Mouse (Mus musculus): ENCODE measurements around the gene Pnpla6. TPM values are rescaled to one million over a fixed set of nuclear protein-coding genes. Genes with fewer than 3 reads are reported as not detected.

The Pnpla6 gene
- total and polyA plus RNA-seq, 3 experiments, result 25.1 to 61.5 (median 34.3) TPM

DNA sequence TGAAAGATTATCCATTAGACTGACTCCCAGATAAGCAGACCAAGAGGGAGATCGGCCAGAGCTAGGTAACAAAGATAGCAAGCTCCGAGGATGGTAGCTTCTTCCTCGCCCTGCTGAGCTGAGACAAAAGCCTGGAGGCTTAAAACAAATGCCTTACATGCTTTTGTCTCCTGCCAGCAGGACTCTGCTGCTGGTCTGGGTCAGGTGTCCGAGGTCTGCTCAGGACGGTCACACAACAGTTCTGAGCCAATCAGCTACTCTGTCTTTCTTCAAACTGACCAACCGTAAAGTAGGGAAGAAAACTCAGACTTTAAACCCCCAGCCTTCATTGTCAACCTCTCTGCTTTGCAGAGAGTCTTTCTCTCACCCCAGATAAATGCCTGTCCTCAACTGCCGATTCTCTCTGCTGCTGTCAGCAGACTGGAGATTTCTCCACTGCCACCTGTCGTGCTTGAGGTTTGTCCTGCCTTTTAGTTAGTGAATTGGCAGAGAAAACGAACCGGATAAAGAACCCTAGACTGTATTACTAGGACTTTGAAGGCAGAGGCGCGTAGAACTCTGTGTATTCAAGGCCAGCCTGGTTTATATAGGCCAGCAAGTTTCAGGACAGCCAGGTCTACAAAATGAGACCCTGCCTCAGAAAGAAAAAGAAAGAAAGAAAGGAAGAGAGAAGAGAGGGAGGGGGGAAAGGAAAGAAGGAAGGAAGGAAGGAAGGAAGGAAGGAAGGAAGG is 52.6 kb downstream of the Pnpla6 start, which contains the start of gene C330021F23Rik:
Gene C330021F23Rik, plus strand, starts transcription at position 350 of the 731 bp plus-strand sequence.
- Histone ChIP-seq H3K27me3 (ENCODE audit: insufficient read depth, low read length) (0 out of 2 replicates have a peak, but pooled peaks cover 2% of the 10 kb centered on the region), H3K4me1 (ENCODE audit: insufficient read depth, low read depth, low read length) (no peaks in the 10 kb centered on the region), H3K36me3 (replicated peaks) (no peaks in the 10 kb centered on the region), H3K4me3 (ENCODE audit: low read depth, low read length) (no peak within 1 kb of the TSS), H3K9me3 (replicated peaks) (no peaks in the 10 kb centered on the region)
- ATAC-seq (ENCODE audit: extremely low read depth, insufficient number of reproducible peaks, low FRiP score, poor library complexity, severe bottlenecking), result no peak
- DNase-seq (ENCODE audit: low spot score), result no peak
- no peak for TF ChIP-seq CTCF (IDR thresholded peaks at IDR 0.05; ENCODE audit: low read depth, low read length)
- no peak for TF ChIP-seq GATA1 (IDR thresholded peaks at IDR 0.05; ENCODE audit: borderline replicate concordance, low read length)
- no peak for TF ChIP-seq GATA2 (IDR thresholded peaks at IDR 0.05; ENCODE audit: borderline replicate concordance, low read depth, low read length)
- no peak for TF ChIP-seq POLR2AphosphoS5 (IDR thresholded peaks at IDR 0.05; ENCODE audit: insufficient replicate concordance, low read depth, low read length)

DNA sequence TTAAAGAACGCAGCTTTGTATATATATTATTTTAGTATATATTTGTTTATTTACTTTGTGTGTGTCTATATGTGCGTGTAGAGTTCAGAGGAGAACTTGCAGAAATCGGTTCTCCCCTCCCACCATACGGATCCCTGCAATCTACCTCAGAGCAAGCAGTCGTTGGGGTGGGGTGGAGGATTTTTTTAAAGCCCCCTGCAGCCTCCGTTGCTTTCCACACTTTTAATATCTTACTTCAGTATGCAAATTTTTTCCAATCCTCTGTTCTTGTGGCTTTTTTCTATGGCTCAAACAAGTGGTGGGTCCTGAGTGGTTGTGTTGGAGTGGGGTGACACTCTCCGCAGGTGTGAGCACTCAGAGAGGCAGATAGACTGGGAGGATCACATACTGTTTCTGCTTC is 53.2 kb downstream of the Pnpla6 start:
- ATAC-seq (ENCODE audit: extremely low read depth, insufficient number of reproducible peaks, low FRiP score, poor library complexity, severe bottlenecking), result no peak
- DNase-seq (ENCODE audit: low spot score), result no peak
- H3K36me3 ChIP-seq (replicated peaks), result no peaks in the 10 kb centered on the region
- H3K4me3 ChIP-seq (ENCODE audit: low read depth, low read length), result no peak overlapping the region
- no peaks in the 10 kb centered on the region for H3K27me3 ChIP-seq (ENCODE audit: insufficient read depth, low read length)
- H3K9me3 ChIP-seq (replicated peaks), result no peaks in the 10 kb centered on the region
- TF ChIP-seq GATA1 (IDR thresholded peaks at IDR 0.05; ENCODE audit: borderline replicate concordance, low read length) (no peak), GATA2 (IDR thresholded peaks at IDR 0.05; ENCODE audit: borderline replicate concordance, low read depth, low read length) (no peak), TAL1 (conservative IDR thresholded peaks at IDR 0.05; ENCODE audit: low read depth, low read length) (no peak), CTCF (IDR thresholded peaks at IDR 0.05; ENCODE audit: low read depth, low read length) (no peak), POLR2AphosphoS5 (IDR thresholded peaks at IDR 0.05; ENCODE audit: insufficient replicate concordance, low read depth, low read length) (no peak)
- no peaks in the 10 kb centered on the region for H3K4me1 ChIP-seq (ENCODE audit: insufficient read depth, low read depth, low read length)

DNA sequence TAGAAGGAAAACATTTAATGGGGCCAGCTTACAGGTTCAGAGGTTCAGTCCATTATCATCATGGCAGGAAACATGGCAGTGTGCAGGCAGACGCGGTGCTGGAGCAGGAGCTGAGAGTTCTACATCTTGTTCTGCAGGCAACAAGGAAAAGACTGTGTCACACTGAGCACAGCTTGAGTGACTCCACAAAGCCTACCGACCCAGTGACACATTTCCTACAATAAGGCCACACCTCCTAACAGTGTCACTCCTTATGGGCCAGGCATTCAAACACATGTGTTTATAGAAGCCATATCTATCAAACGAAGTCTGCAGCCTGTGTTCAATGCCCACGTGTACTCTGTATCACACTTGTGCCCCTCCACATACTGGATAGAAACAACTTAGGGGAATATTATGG is 54.6 kb downstream of the Pnpla6 start:
- Histone ChIP-seq H3K27me3 (ENCODE audit: insufficient read depth, low read length) (no peaks in the 10 kb centered on the region), H3K36me3 (replicated peaks) (no peaks in the 10 kb centered on the region), H3K9me3 (replicated peaks) (no peaks in the 10 kb centered on the region), H3K4me1 (ENCODE audit: insufficient read depth, low read depth, low read length) (no peaks in the 10 kb centered on the region), H3K4me3 (ENCODE audit: low read depth, low read length) (no peak overlapping the region)
- no peak for DNase-seq (ENCODE audit: low spot score)
- ATAC-seq (ENCODE audit: extremely low read depth, insufficient number of reproducible peaks, low FRiP score, poor library complexity, severe bottlenecking), result no peak
- TF ChIP-seq TAL1 (conservative IDR thresholded peaks at IDR 0.05; ENCODE audit: low read depth, low read length) (no peak), GATA1 (IDR thresholded peaks at IDR 0.05; ENCODE audit: borderline replicate concordance, low read length) (no peak), CTCF (IDR thresholded peaks at IDR 0.05; ENCODE audit: low read depth, low read length) (no peak), GATA2 (IDR thresholded peaks at IDR 0.05; ENCODE audit: borderline replicate concordance, low read depth, low read length) (no peak), POLR2AphosphoS5 (IDR thresholded peaks at IDR 0.05; ENCODE audit: insufficient replicate concordance, low read depth, low read length) (no peak)

DNA sequence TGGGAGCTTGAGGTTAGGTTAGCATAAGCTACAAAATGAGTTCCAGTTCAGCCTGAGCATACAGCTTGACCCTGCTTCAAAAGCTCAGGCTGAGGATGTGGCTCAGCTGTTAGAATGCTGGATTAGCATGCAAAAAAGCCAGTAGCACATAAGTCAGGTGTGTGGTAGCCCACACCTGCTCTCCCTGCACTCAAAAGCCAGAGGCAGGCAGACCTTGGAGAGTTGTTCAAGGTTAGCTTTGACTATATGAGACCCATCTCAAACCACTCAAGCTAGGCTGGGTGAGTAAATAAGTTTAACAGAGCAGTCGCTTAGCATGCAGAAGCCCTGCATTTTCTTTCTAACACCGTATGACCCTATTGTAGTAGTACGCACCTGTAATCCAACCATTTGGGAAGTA is 59.4 kb downstream of the Pnpla6 start:
- peaks cover 7% of the 10 kb centered on the region for H3K27me3 ChIP-seq (ENCODE audit: insufficient read depth, low read length)
- peaks cover 3% of the 10 kb centered on the region; the same call in 1 of the 2 replicates for H3K4me1 ChIP-seq (ENCODE audit: insufficient read depth, low read depth, low read length)
- ATAC-seq (ENCODE audit: extremely low read depth, insufficient number of reproducible peaks, low FRiP score, poor library complexity, severe bottlenecking), result no peak
- TF ChIP-seq TAL1 (conservative IDR thresholded peaks at IDR 0.05; ENCODE audit: low read depth, low read length) (no peak), CTCF (IDR thresholded peaks at IDR 0.05; ENCODE audit: low read depth, low read length) (no peak), GATA2 (IDR thresholded peaks at IDR 0.05; ENCODE audit: borderline replicate concordance, low read depth, low read length) (no peak), GATA1 (IDR thresholded peaks at IDR 0.05; ENCODE audit: borderline replicate concordance, low read length) (no peak), POLR2AphosphoS5 (IDR thresholded peaks at IDR 0.05; ENCODE audit: insufficient replicate concordance, low read depth, low read length) (no peak)
- no peak for DNase-seq (ENCODE audit: low spot score)
- no peak overlapping the region for H3K4me3 ChIP-seq (ENCODE audit: low read depth, low read length)
- no peaks in the 10 kb centered on the region for H3K36me3 ChIP-seq (replicated peaks)
- no peaks in the 10 kb centered on the region for H3K9me3 ChIP-seq (replicated peaks)

DNA sequence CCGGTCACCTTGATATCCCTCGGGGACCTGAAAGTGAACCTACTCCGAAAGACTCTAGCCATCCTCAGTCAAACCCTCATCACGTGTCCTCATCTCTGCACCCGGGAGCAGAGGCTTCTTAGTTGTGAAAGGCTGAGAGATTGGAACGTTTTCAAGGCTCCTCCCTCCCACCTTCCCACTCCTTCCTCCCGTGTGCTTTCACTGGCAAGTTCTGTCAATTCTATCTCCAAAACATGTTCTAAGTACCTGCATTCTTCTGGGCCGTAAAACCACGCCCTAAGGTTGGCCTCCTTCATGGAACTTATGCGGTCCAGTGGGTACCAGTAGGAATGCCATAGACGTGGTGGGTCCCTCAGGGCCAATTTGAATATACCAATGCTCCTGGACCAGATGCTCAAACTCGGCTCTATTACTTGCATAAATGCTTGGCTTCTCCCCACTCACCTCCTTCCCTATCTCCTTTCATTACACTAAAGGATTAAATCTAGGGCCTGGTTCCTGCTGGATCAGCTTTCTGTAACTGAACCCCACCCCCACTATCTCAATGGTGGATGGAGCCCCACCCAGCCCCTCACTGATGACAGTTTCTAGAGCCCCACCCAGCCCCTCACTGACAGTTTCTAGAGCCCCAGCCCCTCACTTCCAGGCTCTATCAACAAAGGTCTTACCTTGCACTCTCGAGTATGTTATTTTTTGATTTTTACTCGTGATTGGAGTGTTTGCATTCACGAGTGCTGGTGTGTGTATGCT is 61.2 kb downstream of the Pnpla6 start:
- Histone ChIP-seq H3K9me3 (replicated peaks) (no peaks in the 10 kb centered on the region), H3K4me1 (ENCODE audit: insufficient read depth, low read depth, low read length) (peaks cover 3% of the 10 kb centered on the region; the same call in 1 of the 2 replicates), H3K27me3 (ENCODE audit: insufficient read depth, low read length) (peaks cover 8% of the 10 kb centered on the region), H3K4me3 (ENCODE audit: low read depth, low read length) (no peak overlapping the region), H3K36me3 (replicated peaks) (no peaks in the 10 kb centered on the region)
- DNase-seq (ENCODE audit: low spot score), result no peak
- TF ChIP-seq CTCF (IDR thresholded peaks at IDR 0.05; ENCODE audit: low read depth, low read length), result no peak
- no peak for TF ChIP-seq TAL1 (conservative IDR thresholded peaks at IDR 0.05; ENCODE audit: low read depth, low read length)
- TF ChIP-seq GATA1 (IDR thresholded peaks at IDR 0.05; ENCODE audit: borderline replicate concordance, low read length), result no peak
- no peak for TF ChIP-seq GATA2 (IDR thresholded peaks at IDR 0.05; ENCODE audit: borderline replicate concordance, low read depth, low read length)
- no peak for TF ChIP-seq POLR2AphosphoS5 (IDR thresholded peaks at IDR 0.05; ENCODE audit: insufficient replicate concordance, low read depth, low read length)
- ATAC-seq (ENCODE audit: extremely low read depth, insufficient number of reproducible peaks, low FRiP score, poor library complexity, severe bottlenecking), result no peak
